Mouse (Mus musculus) v-Abl transformed pro-B cells (cell line): ENCODE data around the gene Celf1.
"Not testable (repeated sequence)": the region's sequence is repeated elsewhere in the genome, so short reads cannot be mapped to it uniquely, and the experiment has no call there.

ENCODE experiments used
- in situ Hi-C, 2 experiments: fragments of 400-800 bp; cut with MboI; formaldehyde crosslinking; loops; one replicate each; pipeline ENCODE4 v1.15.1; 2025; ENCODE audit not compliant: unreplicated experiment in 2 of 2

Gene Celf1

GRCm38 (mm10) chr2:91018061-91018788 is 78.0 kb downstream of the Celf1 start:
- in situ Hi-C loops = no loop called here

GRCm38 (mm10) chr2:91019911-91020310 is 79.7 kb downstream of the Celf1 start:
- in situ Hi-C loops = no loop called here

GRCm38 (mm10) chr2:91022266-91022665 is 82.1 kb downstream of the Celf1 start:
- in situ Hi-C loops = not testable (repeated sequence)

GRCm38 (mm10) chr2:91023131-91023530 is 82.9 kb downstream of the Celf1 start:
- in situ Hi-C loops = no loop called here

GRCm38 (mm10) chr2:91023956-91024355 is 83.8 kb downstream of the Celf1 start:
- in situ Hi-C loops = no loop called here

- in situ Hi-C loops = no loop called here
Observed at GRCm38 (mm10) chr2:91025081-91025516, 84.9 kb downstream of the Celf1 start.

- in situ Hi-C loops = no loop called here
Observed at GRCm38 (mm10) chr2:91026491-91026890, 86.3 kb downstream of the Celf1 start.

GRCm38 (mm10) chr2:91027391-91028214 is 87.4 kb downstream of the Celf1 start:
- in situ Hi-C loops = no loop called here

GRCm38 (mm10) chr2:91031216-91031615 is 91.0 kb downstream of the Celf1 start:
- in situ Hi-C loops = no loop called here

- in situ Hi-C loops = no loop called here
Observed at GRCm38 (mm10) chr2:91033000-91033399, 92.8 kb downstream of the Celf1 start.

GRCm38 (mm10) chr2:91035385-91035784 is 95.2 kb downstream of the Celf1 start, which contains the start of gene Rapsn:
Rapsn (plus strand) TSS chr2:91035620.
- in situ Hi-C loops = no loop called here

- in situ Hi-C loops = no loop called here
Observed at GRCm38 (mm10) chr2:91041786-91042185, 101.6 kb downstream of the Celf1 start.

GRCm38 (mm10) chr2:91042651-91043398 is 102.6 kb downstream of the Celf1 start:
- in situ Hi-C loops = no loop called here

GRCm38 (mm10) chr2:91044727-91045126 is 104.5 kb downstream of the Celf1 start:
- in situ Hi-C loops = no loop called here

- in situ Hi-C loops = not testable (repeated sequence)
Observed at GRCm38 (mm10) chr2:91045805-91046204, 105.6 kb downstream of the Celf1 start.

GRCm38 (mm10) chr2:91047359-91047758 is 107.2 kb downstream of the Celf1 start:
- in situ Hi-C loops = no loop called here

- in situ Hi-C loops = loop anchor here (10.0 kb wide), 1 partner anchor 577 kb away; no protein-coding TSS in a partner anchor
Observed at GRCm38 (mm10) chr2:91051917-91052316, 111.7 kb downstream of the Celf1 start.

GRCm38 (mm10) chr2:91052752-91053151 is 112.6 kb downstream of the Celf1 start:
- in situ Hi-C loops = loop anchor here (10.0 kb wide), 1 partner anchor 578 kb away; no protein-coding TSS in a partner anchor

- in situ Hi-C loops = loop anchor here (10.0 kb wide), 1 partner anchor 579 kb away; no protein-coding TSS in a partner anchor
Observed at GRCm38 (mm10) chr2:91053181-91053933, 113.2 kb downstream of the Celf1 start.

GRCm38 (mm10) chr2:91053934-91054382 is 113.8 kb downstream of the Celf1 start, which contains the start of gene Psmc3:
Psmc3 (plus strand) TSS chr2:91054009.
- in situ Hi-C loops = loop anchor here (10.0 kb wide), 1 partner anchor 579 kb away; no protein-coding TSS in a partner anchor
